Comparison of ENCODE assay signal across 9 mouse cellular contexts in the genomic region with DNA sequence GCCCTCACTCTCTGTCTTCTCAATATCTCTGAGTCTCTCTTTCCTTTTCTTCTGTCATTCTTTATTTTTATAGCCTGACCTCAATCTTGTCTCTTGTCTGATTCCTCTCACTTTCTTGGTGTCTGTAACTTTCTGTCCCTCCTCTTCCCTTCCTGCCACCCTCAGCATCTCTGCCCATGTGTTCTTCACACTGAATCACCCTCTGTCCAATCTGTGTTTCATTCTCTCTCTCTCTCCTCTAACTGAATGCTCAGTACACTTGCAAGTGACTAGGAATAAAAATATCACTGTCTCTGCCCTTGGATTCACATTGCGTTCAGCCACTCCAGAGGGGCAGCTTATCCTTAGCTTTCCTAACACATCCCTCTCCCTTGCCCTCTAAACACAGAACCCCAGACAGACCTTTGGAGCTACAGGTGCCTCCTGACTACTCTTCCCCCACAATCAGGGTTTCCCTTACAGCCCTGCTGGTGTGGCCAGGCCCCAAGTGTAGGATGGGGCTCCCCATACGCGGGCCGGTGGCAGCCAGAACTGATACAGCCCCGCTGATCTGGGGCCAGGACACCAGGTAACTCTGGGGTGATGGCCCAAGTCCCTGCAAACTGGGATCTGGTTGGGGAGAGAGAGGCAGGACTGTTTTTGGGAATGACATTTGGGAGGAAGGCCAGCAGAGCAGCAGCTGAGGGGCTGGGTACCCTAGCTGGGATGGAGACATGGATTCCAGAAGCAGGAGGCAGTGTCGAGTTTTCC. TPM values are rescaled to one million over a fixed set of nuclear protein-coding genes. Genes with fewer than 3 reads are reported as not detected.
DNase-seq lines count a peak whose midpoint lies in the region; ATAC-seq and TF ChIP-seq lines count a peak whose summit lies in the region.
"Had no signal": no experiment of that assay in that cellular context is flagged by ENCODE, and none has a peak within 500 bp of the region (broad histone marks: within the 10 kb centered on the region; RNA-seq: fewer than 3 reads in every experiment).

No protein-coding gene starts in this region.

- peak overlapping the region; percentile 80; the same call in 1 of the 2 replicates for H3K9ac ChIP-seq in forebrain, postnatal 0 days
- H3K9ac ChIP-seq in limb, embryonic 12.5 days (replicated peaks), result peak overlapping the region; percentile 28
- H3K9ac ChIP-seq in stomach, embryonic 14.5 days (replicated peaks; ENCODE audit: low read depth, low read length), result no peak overlapping the region

- peaks cover 43% of the 10 kb centered on the region for H3K36me3 ChIP-seq in forebrain, postnatal 0 days (ENCODE audit: insufficient read depth)
- peaks cover 48% of the 10 kb centered on the region for H3K36me3 ChIP-seq in limb, embryonic 12.5 days
- H3K36me3 ChIP-seq in stomach, embryonic 14.5 days (ENCODE audit: control insufficient read depth, insufficient read depth, low read length), result peaks cover 40% of the 10 kb centered on the region

- WGBS in forebrain, postnatal 0 days, result 82% methylated on average over 6 of the region's 6 CpGs
- 80% methylated on average over 6 of the region's 6 CpGs for WGBS in limb, embryonic 12.5 days
- 81% methylated on average over 6 of the region's 6 CpGs for WGBS in stomach, embryonic 14.5 days

- ATAC-seq in forebrain, postnatal 0 days, result no peak
- ATAC-seq in limb, embryonic 12.5 days (ENCODE audit: insufficient number of reproducible peaks, insufficient read depth, low FRiP score, low TSS enrichment, low read depth), result no peak
- ATAC-seq in stomach, embryonic 14.5 days (ENCODE audit: insufficient number of reproducible peaks, insufficient read depth, low FRiP score, low read depth), result no peak
- no peak for ATAC-seq in monocyte, adult 5-6 weeks (replicated peaks; ENCODE audit: insufficient number of reproducible peaks, low FRiP score, low TSS enrichment, poor library complexity, severe bottlenecking)
- ATAC-seq: Patski had no signal

- TF ChIP-seq CTCF in layer of hippocampus, adult 2 months (conservative IDR thresholded peaks at IDR 0.05), result no peak
- no peak for TF ChIP-seq CTCF in forebrain, postnatal 0 days (IDR thresholded peaks at IDR 0.05; ENCODE audit: low read depth)

- peaks cover 8% of the 10 kb centered on the region; the same call in 1 of the 2 replicates for H3K4me1 ChIP-seq in forebrain, postnatal 0 days (ENCODE audit: insufficient read depth)
- H3K4me1 ChIP-seq in limb, embryonic 12.5 days (replicated peaks), result peaks cover 24% of the 10 kb centered on the region
- peaks cover 18% of the 10 kb centered on the region; the same call in 1 of the 2 replicates for H3K4me1 ChIP-seq in stomach, embryonic 14.5 days (ENCODE audit: control insufficient read depth, insufficient read depth, low read length)

- H3K4me2 ChIP-seq in forebrain, postnatal 0 days (ENCODE audit: low read depth), result peak overlapping the region; percentile 90
- peak overlapping the region; percentile 88 for H3K4me2 ChIP-seq in limb, embryonic 12.5 days
- H3K4me2 ChIP-seq in stomach, embryonic 14.5 days (replicated peaks; ENCODE audit: low read depth, low read length), result peak overlapping the region; percentile 84

- H3K9me3 ChIP-seq in forebrain, postnatal 0 days (ENCODE audit: low read length), result no peaks in the 10 kb centered on the region
- H3K9me3 ChIP-seq in limb, embryonic 12.5 days, result no peaks in the 10 kb centered on the region
- H3K9me3 ChIP-seq in stomach, embryonic 14.5 days (ENCODE audit: control insufficient read depth, low read depth, low read length), result no peaks in the 10 kb centered on the region

- H3K27me3 ChIP-seq in forebrain, postnatal 0 days (ENCODE audit: insufficient read depth, low read length), result no peaks in the 10 kb centered on the region
- H3K27me3 ChIP-seq in limb, embryonic 12.5 days, result no peaks in the 10 kb centered on the region
- no peaks in the 10 kb centered on the region for H3K27me3 ChIP-seq in stomach, embryonic 14.5 days (ENCODE audit: control insufficient read depth, insufficient read depth, low read length)
- H3K27me3 ChIP-seq: Patski had no signal

- peak overlapping the region; percentile 100 for H3K27ac ChIP-seq in layer of hippocampus, adult 2 months
- no peak overlapping the region for H3K27ac ChIP-seq in forebrain, postnatal 0 days (ENCODE audit: low read depth, low read length)
- 0 out of 2 replicates have a peak overlapping the region, but pooled peaks have one; percentile 30 for H3K27ac ChIP-seq in limb, embryonic 12.5 days
- no peak overlapping the region for H3K27ac ChIP-seq in stomach, embryonic 14.5 days (ENCODE audit: low read length)

- DNase-seq in layer of hippocampus, adult 2 months (ENCODE audit: low spot score in 2 of 2), result no peak
- no peak for DNase-seq in layer of hippocampus, adult 18-20 months (ENCODE audit: low spot score in 2 of 2)
- DNase-seq in forebrain, postnatal 0 days, result no peak
- no peak for DNase-seq in spleen, adult 18-20 months
- DNase-seq in lung, adult 18-20 months, result no peak

- H3K4me3 ChIP-seq in layer of hippocampus, adult 2 months, result peak overlapping the region; percentile 83
- H3K4me3 ChIP-seq in forebrain, postnatal 0 days (ENCODE audit: low read depth, low read length), result no peak overlapping the region
- H3K4me3 ChIP-seq in limb, embryonic 12.5 days (replicated peaks), result peak overlapping the region; percentile 93
- H3K4me3 ChIP-seq in stomach, embryonic 14.5 days (ENCODE audit: low read depth, low read length), result peak overlapping the region; percentile 93; the same call in 1 of the 2 replicates

RNA-seq across cellular contexts. Expression of gene Kif1c, which starts 1.8 kb away (rescaled TPM):
- total RNA-seq in layer of hippocampus, adult 2 months (2021), result 10 to 100 TPM; 76.5 to 89.8 TPM
- 10 to 100 TPM; 70.4 to 82.8 TPM for total RNA-seq in layer of hippocampus, adult 18-20 months (2021)
- 16.8 and 25.9 TPM in 2 replicates for total RNA-seq in forebrain, postnatal 0 days (2014; rRNA removed)
- polyA plus RNA-seq in forebrain, postnatal 0 days (2015; fragmentation: Nextera tagmentation; extraction: Ambion mirVana), result 1.1 and 1.2 TPM in 2 replicates
- 3.3 and 3.6 TPM in 2 replicates for polyA plus RNA-seq in limb, embryonic 12.5 days (2016; fragmentation: Nextera tagmentation; extraction: Ambion mirVana)
- polyA plus RNA-seq in stomach, embryonic 14.5 days (2014; fragmentation: Nextera tagmentation; extraction: Ambion mirVana), result 9.0 and 11.8 TPM in 2 replicates
- total RNA-seq in monocyte, adult 5-6 weeks (2017), result 27.3 to 30.6 TPM (median 30.3 TPM) in 3 replicates

RNA-seq across cellular contexts. Expression of gene Inca1, which starts 2.2 kb away (rescaled TPM):
- 1 to 10 TPM; 2.9 to 5.0 TPM for total RNA-seq in layer of hippocampus, adult 2 months (2021)
- total RNA-seq in layer of hippocampus, adult 18-20 months (2021), result 1 to 10 TPM; 3.7 to 4.3 TPM
- 0.62 and 0.69 TPM in 2 replicates for total RNA-seq in forebrain, postnatal 0 days (2014; rRNA removed)
- 1.5 and 2.1 TPM in 2 replicates for polyA plus RNA-seq in forebrain, postnatal 0 days (2015; fragmentation: Nextera tagmentation; extraction: Ambion mirVana)
- 1.0 and 1.4 TPM in 2 replicates for polyA plus RNA-seq in limb, embryonic 12.5 days (2016; fragmentation: Nextera tagmentation; extraction: Ambion mirVana)
- 1.0 and 1.9 TPM in 2 replicates for polyA plus RNA-seq in stomach, embryonic 14.5 days (2014; fragmentation: Nextera tagmentation; extraction: Ambion mirVana)
- total RNA-seq in monocyte, adult 5-6 weeks (2017), result 0.53 TPM in 1 of 3 replicates, not detected in the others

RNA-seq across cellular contexts. Expression of gene Camta2, which starts 14.3 kb away (rescaled TPM):
- total RNA-seq in layer of hippocampus, adult 2 months (2021), result 100 to 1,000 TPM; 387 to 403 TPM
- total RNA-seq in layer of hippocampus, adult 18-20 months (2021), result 100 to 1,000 TPM; 330 to 389 TPM
- 12.8 and 17.3 TPM in 2 replicates for total RNA-seq in forebrain, postnatal 0 days (2014; rRNA removed)
- polyA plus RNA-seq in forebrain, postnatal 0 days (2015; fragmentation: Nextera tagmentation; extraction: Ambion mirVana), result 11.1 and 17.7 TPM in 2 replicates
- 9.9 and 12.8 TPM in 2 replicates for polyA plus RNA-seq in limb, embryonic 12.5 days (2016; fragmentation: Nextera tagmentation; extraction: Ambion mirVana)
- polyA plus RNA-seq in stomach, embryonic 14.5 days (2014; fragmentation: Nextera tagmentation; extraction: Ambion mirVana), result 16.1 and 19.2 TPM in 2 replicates
- total RNA-seq in monocyte, adult 5-6 weeks (2017), result 8.9 to 20.6 TPM (median 15.7 TPM) in 3 replicates

RNA-seq across cellular contexts. Expression of gene Spag7, which starts 32.9 kb away (rescaled TPM):
- 10 to 100 TPM; 50.8 to 54.7 TPM for total RNA-seq in layer of hippocampus, adult 2 months (2021)
- total RNA-seq in layer of hippocampus, adult 18-20 months (2021), result 10 to 100 TPM; 50.5 to 51.9 TPM
- total RNA-seq in forebrain, postnatal 0 days (2014; rRNA removed), result 49.2 and 57.1 TPM in 2 replicates
- polyA plus RNA-seq in forebrain, postnatal 0 days (2015; fragmentation: Nextera tagmentation; extraction: Ambion mirVana), result 56.6 and 116 TPM in 2 replicates
- polyA plus RNA-seq in limb, embryonic 12.5 days (2016; fragmentation: Nextera tagmentation; extraction: Ambion mirVana), result 151 TPM in 2 replicates
- 147 and 170 TPM in 2 replicates for polyA plus RNA-seq in stomach, embryonic 14.5 days (2014; fragmentation: Nextera tagmentation; extraction: Ambion mirVana)
- 49.1 to 78.2 TPM (median 76.7 TPM) in 3 replicates for total RNA-seq in monocyte, adult 5-6 weeks (2017)

RNA-seq across cellular contexts. Expression of gene Eno3, which starts 45.2 kb away (rescaled TPM):
- total RNA-seq in layer of hippocampus, adult 2 months (2021), result 1 to 10 TPM; 6.6 to 7.9 TPM
- 1 to 10 TPM; 6.0 to 9.9 TPM for total RNA-seq in layer of hippocampus, adult 18-20 months (2021)
- 7.4 and 14.6 TPM in 2 replicates for total RNA-seq in forebrain, postnatal 0 days (2014; rRNA removed)
- polyA plus RNA-seq in forebrain, postnatal 0 days (2015; fragmentation: Nextera tagmentation; extraction: Ambion mirVana), result 4.3 and 5.5 TPM in 2 replicates
- polyA plus RNA-seq in limb, embryonic 12.5 days (2016; fragmentation: Nextera tagmentation; extraction: Ambion mirVana), result 34.2 and 38.2 TPM in 2 replicates
- 12.3 and 14.5 TPM in 2 replicates for polyA plus RNA-seq in stomach, embryonic 14.5 days (2014; fragmentation: Nextera tagmentation; extraction: Ambion mirVana)
- total RNA-seq in monocyte, adult 5-6 weeks (2017), result 236 to 452 TPM (median 414 TPM) in 3 replicates

Comparison
In these comparisons a context has a peak if more than half of its experiments do, and no peak if none do; other contexts are left out.
1. H3K27ac ChIP-seq: peak in layer of hippocampus, adult 2 months (single experiment) and limb, embryonic 12.5 days (single experiment); none in forebrain, postnatal 0 days (single experiment) and stomach, embryonic 14.5 days (single experiment).
2. RNA of gene Camta2, which starts 14.3 kb away (total RNA-seq): 387 to 403 TPM in layer of hippocampus, adult 2 months and 330 to 389 TPM in layer of hippocampus, adult 18-20 months; 12.8 to 17.3 TPM in forebrain, postnatal 0 days and 8.9 to 20.6 TPM in monocyte, adult 5-6 weeks; every median in the first group is over 10 times any median in the second.
3. Peak in every context shown above with its lines, with median percentiles within 50 percentile points of each other: H3K4me2 ChIP-seq.